Mouse (Mus musculus) stomach, embryonic 15.5 days (tissue): Measurements from ENCODE around the gene Kctd11. TPM values are rescaled to one million over a fixed set of nuclear protein-coding genes. Genes with fewer than 3 reads are reported as not detected.

Experiments
- ATAC-seq: fragments of 200-750 bp; cut with Nextera tagmentation; 2 replicates; pipeline ENCODE4 v1.8.0; 2017; ENCODE audit warnings: low read depth, moderate number of reproducible peaks, moderate TSS enrichment; ENCODE audit not compliant: insufficient read depth, low FRiP score
- H3K27ac ChIP-seq: fragments of 300-500 bp; sonication (generic); 2 replicates; pipeline ENCODE4 v1.5.1; 2015; ENCODE audit warnings: mild to moderate bottlenecking, inconsistent platforms
- H3K27me3 ChIP-seq: fragments of 300-500 bp; sonication (generic); replicated peaks from 2 replicates; pipeline ENCODE4 v1.6.1; 2015; ENCODE audit warnings: inconsistent platforms
- H3K36me3 ChIP-seq: fragments of 300-500 bp; sonication (generic); 2 replicates; pipeline ENCODE4 v1.6.1; 2015; ENCODE audit warnings: inconsistent platforms
- H3K4me1 ChIP-seq: fragments of 300-500 bp; sonication (generic); 2 replicates; pipeline ENCODE4 v1.6.1; 2015; ENCODE audit warnings: inconsistent platforms
- H3K4me2 ChIP-seq: fragments of 300-500 bp; sonication (generic); 2 replicates; pipeline ENCODE4 v1.6.1; 2015; ENCODE audit warnings: mild to moderate bottlenecking, inconsistent platforms
- H3K4me3 ChIP-seq: fragments of 300-500 bp; sonication (generic); replicated peaks from 2 replicates; pipeline ENCODE4 v1.5.1; 2015; ENCODE audit warnings: inconsistent platforms
- H3K9ac ChIP-seq: fragments of 300-500 bp; sonication (generic); 2 replicates; pipeline ENCODE4 v1.6.1; 2015; ENCODE audit warnings: inconsistent platforms
- H3K9me3 ChIP-seq: fragments of 300-500 bp; sonication (generic); 2 replicates; pipeline ENCODE4 v1.6.1; 2016; ENCODE audit warnings: inconsistent platforms
- WGBS: fragments of 180-500 bp; shearing (Covaris S2); methylation state at CpG from one replicate; pipeline ENCODE4 v1.1.7; 2015; 5-methylcytosine and 5-hydroxymethylcytosine counted together
- polyA plus RNA-seq: library from polyadenylated mRNA; unstranded; fragments of >200 nt; fragmentation: Nextera tagmentation; extraction: Ambion mirVana; gene quantifications from 2 replicates; pipeline ENCODE4 v1.2.1, GENCODE M21; 2015

Gene Kctd11
- polyA plus RNA-seq, 1 experiment from 2014 or later, result 9.2 TPM

DNA sequence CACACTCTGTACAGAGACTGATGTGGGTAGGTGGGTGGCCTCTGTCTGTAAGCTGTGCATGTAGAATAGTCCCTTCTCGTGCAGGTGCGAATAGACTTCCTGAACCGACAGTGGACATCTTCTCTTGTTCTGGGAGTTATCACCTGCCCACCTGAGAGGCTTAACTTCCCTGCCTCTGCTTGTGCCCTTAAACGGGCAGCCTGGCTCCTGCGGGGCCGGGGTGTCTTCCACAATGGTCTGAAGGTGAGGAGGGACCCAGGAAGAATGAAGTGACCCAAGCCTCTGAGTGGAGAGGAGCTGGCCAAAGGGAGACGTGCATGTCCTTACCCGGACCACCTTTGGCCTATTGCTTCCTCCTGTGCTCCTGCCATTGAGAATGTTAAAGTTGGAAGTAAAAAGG lies 29.0 kb upstream of the Kctd11 start:
- no peak overlapping the region for H3K4me3 ChIP-seq
- ATAC-seq, result no peak
- peaks cover 72% of the 10 kb centered on the region for H3K36me3 ChIP-seq
- H3K4me1 ChIP-seq, result peaks cover 9% of the 10 kb centered on the region; the same call in 1 of the 2 replicates
- no peak overlapping the region for H3K27ac ChIP-seq
- no peak overlapping the region for H3K9ac ChIP-seq
- 90% methylated on average over 8 of the region's 8 CpGs for WGBS
- no peak overlapping the region for H3K4me2 ChIP-seq
- no peaks in the 10 kb centered on the region for H3K27me3 ChIP-seq
- H3K9me3 ChIP-seq, result no peaks in the 10 kb centered on the region

DNA sequence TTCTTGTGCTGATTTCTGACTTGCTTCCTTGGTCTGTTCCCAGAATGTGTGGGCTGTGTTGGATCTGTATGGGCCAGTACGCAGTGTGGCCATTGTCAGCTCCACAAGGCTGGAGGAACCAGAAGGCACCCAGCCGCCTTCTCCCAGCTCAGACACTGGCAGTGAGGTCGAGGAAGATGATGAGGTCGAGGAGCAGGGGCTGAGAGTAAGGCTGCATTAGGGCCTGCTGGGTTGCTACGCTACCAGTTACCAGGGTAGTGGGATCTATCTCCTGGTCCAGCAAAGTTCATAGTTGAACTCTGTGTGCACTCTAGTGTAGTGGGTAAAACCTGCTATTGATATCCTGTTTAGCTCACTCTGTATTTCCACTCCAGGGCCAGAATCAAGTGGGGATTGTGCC lies 28.0 kb upstream of the Kctd11 start:
- 87% methylated on average over 5 of the region's 5 CpGs for WGBS
- H3K4me3 ChIP-seq, result no peak overlapping the region
- H3K27ac ChIP-seq, result no peak overlapping the region
- no peak for ATAC-seq
- no peaks in the 10 kb centered on the region for H3K27me3 ChIP-seq
- H3K4me2 ChIP-seq, result no peak overlapping the region
- H3K9ac ChIP-seq, result no peak overlapping the region
- peaks cover 75% of the 10 kb centered on the region for H3K36me3 ChIP-seq
- H3K9me3 ChIP-seq, result no peaks in the 10 kb centered on the region
- H3K4me1 ChIP-seq, result peaks cover 5% of the 10 kb centered on the region; the same call in 1 of the 2 replicates

DNA sequence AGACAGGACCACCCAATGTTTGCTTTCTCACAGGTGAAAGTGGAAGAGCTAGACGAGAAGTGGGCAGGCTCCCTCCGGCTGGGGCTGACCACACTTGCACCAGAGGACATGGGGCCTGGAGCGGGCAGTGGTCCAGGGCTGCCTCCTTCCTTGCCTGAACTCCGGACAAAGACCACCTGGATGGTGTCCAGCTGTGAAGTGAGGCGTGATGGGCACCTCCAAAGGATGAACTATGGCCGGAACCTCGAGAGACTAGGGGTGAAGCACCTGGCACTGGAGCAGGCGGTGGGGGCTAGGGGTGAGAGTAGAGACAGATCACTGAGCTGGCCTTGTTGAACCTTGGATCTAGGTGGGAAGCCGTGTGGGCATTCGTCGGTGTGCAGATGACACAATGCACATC lies 27.4 kb upstream of the Kctd11 start:
- Histone ChIP-seq H3K9ac (no peak overlapping the region), H3K27me3 (no peaks in the 10 kb centered on the region), H3K4me3 (no peak overlapping the region), H3K36me3 (peaks cover 80% of the 10 kb centered on the region), H3K4me1 (peaks cover 5% of the 10 kb centered on the region; the same call in 1 of the 2 replicates), H3K4me2 (no peak overlapping the region), H3K27ac (no peak overlapping the region), H3K9me3 (no peaks in the 10 kb centered on the region)
- WGBS, result 91% methylated on average over 11 of the region's 11 CpGs
- ATAC-seq, result no peak

DNA sequence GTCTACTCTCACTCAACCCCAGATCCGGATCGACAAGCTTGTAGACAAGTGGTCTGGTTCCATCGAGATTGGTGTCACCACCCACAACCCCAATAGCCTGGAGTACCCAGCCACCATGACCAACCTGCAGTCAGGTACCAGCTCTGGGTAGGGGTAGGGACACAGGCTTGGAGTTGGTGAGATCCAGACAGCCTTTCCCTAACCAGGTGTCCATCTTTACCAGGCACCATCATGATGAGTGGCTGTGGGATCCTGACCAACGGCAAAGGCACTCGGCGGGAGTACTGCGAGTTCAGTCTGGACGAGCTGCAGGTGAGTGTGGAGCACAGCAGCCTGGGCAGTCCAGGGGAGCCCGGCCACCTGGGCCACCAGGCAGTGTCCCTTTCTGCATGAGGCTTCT lies 23.1 kb upstream of the Kctd11 start:
- Histone ChIP-seq H3K27me3 (no peaks in the 10 kb centered on the region), H3K9me3 (no peaks in the 10 kb centered on the region), H3K9ac (no peak overlapping the region), H3K4me3 (no peak overlapping the region), H3K36me3 (peaks cover 51% of the 10 kb centered on the region), H3K4me2 (no peak overlapping the region), H3K4me1 (peaks cover 19% of the 10 kb centered on the region), H3K27ac (no peak overlapping the region)
- 93% methylated on average over 9 of the region's 9 CpGs for WGBS
- ATAC-seq, result no peak

- Histone ChIP-seq H3K4me3 (peak overlapping the region; percentile 84; the same call in 1 of the 2 replicates), H3K27ac (no peak overlapping the region), H3K4me1 (peaks cover 25% of the 10 kb centered on the region), H3K36me3 (peaks cover 38% of the 10 kb centered on the region), H3K27me3 (no peaks in the 10 kb centered on the region), H3K9me3 (no peaks in the 10 kb centered on the region), H3K4me2 (peak overlapping the region; percentile 95), H3K9ac (no peak overlapping the region)
- 84% methylated on average over 13 of the region's 13 CpGs for WGBS
- ATAC-seq, result no peak
These were observed 21.8 kb upstream of the Kctd11 start for GRCm38 (mm10) chr11:69902972-69903371.

- Histone ChIP-seq H3K27me3 (no peaks in the 10 kb centered on the region), H3K27ac (peak overlapping the region; percentile 97), H3K9ac (peak overlapping the region; percentile 83), H3K4me2 (peak overlapping the region; percentile 95), H3K4me3 (peak overlapping the region; percentile 84), H3K36me3 (peaks cover 28% of the 10 kb centered on the region), H3K9me3 (no peaks in the 10 kb centered on the region), H3K4me1 (peaks cover 25% of the 10 kb centered on the region)
- ATAC-seq, result no peak
- WGBS, result 1% methylated on average over 38 of the region's 39 CpGs
These were observed 20.8 kb upstream of the Kctd11 start for GRCm38 (mm10) chr11:69901993-69902392.

DNA sequence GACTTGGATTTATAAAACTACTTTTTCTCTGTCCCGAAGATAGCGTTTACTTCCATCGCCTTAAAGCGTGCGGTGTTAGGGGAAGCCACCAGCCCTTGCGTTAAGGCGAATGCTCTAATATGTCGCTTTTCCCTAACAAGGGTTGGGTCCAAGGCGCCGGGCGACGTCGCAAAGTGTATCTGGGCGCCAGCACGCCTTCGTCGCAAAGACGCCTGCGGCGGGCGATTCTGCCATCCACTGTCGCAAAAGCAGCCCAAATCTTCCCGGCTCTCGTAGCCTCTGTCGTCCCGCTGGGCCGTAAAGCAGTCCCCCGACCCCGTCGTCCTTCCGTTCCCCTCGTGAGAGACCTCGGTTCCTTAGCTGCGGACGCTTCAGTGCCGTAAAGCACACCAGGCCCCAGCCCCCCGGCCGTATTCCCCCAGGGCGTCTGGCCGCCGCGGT lies 20.2 kb upstream of the Kctd11 start:
- H3K27me3 ChIP-seq, result no peaks in the 10 kb centered on the region
- no peaks in the 10 kb centered on the region for H3K9me3 ChIP-seq
- ATAC-seq, result peak; percentile 71
- peaks cover 22% of the 10 kb centered on the region for H3K36me3 ChIP-seq
- peak overlapping the region; percentile 97 for H3K27ac ChIP-seq
- H3K4me2 ChIP-seq, result peak overlapping the region; percentile 95
- H3K4me3 ChIP-seq, result peak overlapping the region; percentile 84
- peak overlapping the region; percentile 83 for H3K9ac ChIP-seq
- peaks cover 25% of the 10 kb centered on the region for H3K4me1 ChIP-seq
- WGBS, result under 1% methylated on average over 42 of the region's 42 CpGs

DNA sequence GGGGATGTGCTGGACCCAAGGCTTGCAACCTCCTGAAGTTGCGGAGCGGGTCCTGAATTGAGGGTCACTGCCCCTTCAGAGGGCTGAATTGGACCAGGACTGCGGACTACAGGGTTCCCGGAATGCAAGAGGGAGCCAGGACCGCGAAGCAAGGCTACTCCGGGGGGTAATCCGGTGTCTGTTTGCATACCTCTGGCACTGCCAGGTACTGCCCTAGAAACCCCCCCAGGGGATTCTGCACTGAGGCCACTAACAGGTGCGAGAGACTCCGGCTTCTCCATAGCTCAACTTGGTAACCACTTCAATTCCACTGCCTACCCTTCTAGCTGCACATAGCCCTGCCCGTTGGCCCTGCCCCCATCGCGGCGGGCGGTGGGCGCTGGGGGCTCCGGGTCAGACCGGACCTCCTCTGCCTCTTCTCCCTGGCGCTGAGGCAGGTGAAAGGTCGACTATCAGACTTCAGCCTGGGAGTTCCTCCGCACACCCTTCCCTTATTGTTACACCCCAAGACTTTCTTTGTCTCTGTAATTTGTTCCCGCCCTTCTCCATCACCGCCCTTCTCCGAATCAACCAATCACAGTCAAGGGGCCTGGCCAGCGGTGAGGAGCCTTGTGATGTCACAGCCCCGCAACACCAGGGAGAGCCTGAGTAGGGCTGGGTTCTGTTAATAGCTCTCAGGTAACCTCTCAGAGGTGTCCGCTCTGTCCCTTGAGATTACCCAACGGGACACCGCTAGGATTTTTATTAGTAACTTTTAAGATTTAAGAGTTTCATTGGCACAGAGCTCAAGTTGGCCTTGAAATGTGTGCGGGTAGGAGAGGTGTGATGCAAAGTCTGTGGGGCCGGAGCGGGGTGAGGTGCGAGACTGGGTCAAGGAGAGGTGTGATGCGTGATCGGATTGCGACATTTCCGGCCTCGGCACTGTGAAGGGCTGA lies 19.5 kb upstream of the Kctd11 start, which contains the start of the genes 2810408A11Rik and Neurl4:
2810408A11Rik (minus strand) TSS at position 517 of the 935 bp plus-strand sequence.
Neurl4 (plus strand) TSS at position 602 of the 935 bp plus-strand sequence.
- Histone ChIP-seq H3K9ac (peak within 1 kb of the TSS; percentile 83), H3K4me3 (peak within 1 kb of the TSS; percentile 84), H3K27me3 (no peaks in the 10 kb centered on the region), H3K4me2 (peak within 1 kb of the TSS; percentile 95), H3K36me3 (peaks cover 16% of the 10 kb centered on the region), H3K27ac (peak within 1 kb of the TSS; percentile 97), H3K9me3 (no peaks in the 10 kb centered on the region), H3K4me1 (peaks cover 25% of the 10 kb centered on the region)
- ATAC-seq, result peak; percentile 93
- WGBS, result 1% methylated on average over 37 of the region's 38 CpGs

DNA sequence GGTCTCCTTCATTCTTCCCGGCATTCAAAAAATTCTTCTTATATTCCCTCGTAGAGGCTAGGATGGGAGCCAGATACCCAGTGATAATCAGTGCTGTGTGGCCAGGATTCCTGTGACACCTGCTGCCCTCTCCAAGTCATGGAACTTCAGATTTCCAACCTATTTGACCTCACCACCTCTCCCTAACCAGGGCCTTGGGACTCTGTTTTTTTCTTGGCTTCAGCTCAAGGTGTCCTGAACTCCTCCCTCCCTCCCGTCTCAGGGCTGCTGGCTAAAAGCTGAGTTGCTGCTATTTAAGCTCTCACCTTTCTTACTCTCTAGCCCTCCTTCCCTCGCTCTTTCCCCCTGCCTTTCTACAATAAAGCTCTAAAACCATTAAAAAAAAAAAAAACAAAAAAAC lies 18.7 kb upstream of the Kctd11 start:
- Histone ChIP-seq H3K9ac (no peak overlapping the region; the same call in 1 of the 2 replicates), H3K4me2 (peak overlapping the region; percentile 95), H3K27ac (no peak overlapping the region), H3K4me1 (peaks cover 25% of the 10 kb centered on the region), H3K36me3 (peaks cover 12% of the 10 kb centered on the region), H3K27me3 (no peaks in the 10 kb centered on the region), H3K9me3 (no peaks in the 10 kb centered on the region), H3K4me3 (peak overlapping the region; percentile 84)
- WGBS, result 15% methylated on average over 4 of the region's 4 CpGs
- ATAC-seq, result no peak

- no peak within 1 kb of the TSS for H3K27ac ChIP-seq
- no peak for ATAC-seq
- H3K4me3 ChIP-seq, result no peak within 1 kb of the TSS
- H3K4me2 ChIP-seq, result no peak within 1 kb of the TSS
- H3K36me3 ChIP-seq, result no peaks in the 10 kb centered on the region
- H3K4me1 ChIP-seq, result peaks cover 13% of the 10 kb centered on the region; the same call in 1 of the 2 replicates
- H3K27me3 ChIP-seq, result no peaks in the 10 kb centered on the region
- no peaks in the 10 kb centered on the region for H3K9me3 ChIP-seq
- no peak within 1 kb of the TSS for H3K9ac ChIP-seq
- 62% methylated on average over 4 of the region's 4 CpGs for WGBS
These were observed 14.1 kb upstream of the Kctd11 start, which contains the start of gene Acap1 for GRCm38 (mm10) chr11:69895291-69895690. TSS of gene Acap1 (minus strand) at chr11:69895539.

DNA sequence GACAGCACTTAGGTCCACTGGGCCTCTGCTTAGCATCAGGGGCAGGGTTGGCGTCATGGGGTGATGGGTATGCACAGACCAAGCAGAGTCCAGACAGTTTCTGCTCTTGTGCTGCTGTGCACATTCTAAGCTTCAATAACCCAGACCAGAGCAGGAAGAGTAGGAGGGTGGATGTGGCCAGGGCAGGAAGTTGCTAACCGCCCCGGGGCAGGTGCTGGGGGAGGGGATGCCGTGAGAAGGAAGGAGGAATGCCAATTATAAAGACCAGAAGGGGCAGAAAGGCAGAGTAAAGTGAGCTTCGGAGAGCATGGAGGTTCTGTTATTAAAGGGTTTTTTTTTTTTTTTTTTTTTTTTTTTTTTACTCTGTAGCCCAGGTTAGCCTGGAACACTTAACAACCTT lies 13.5 kb upstream of the Kctd11 start:
- no peaks in the 10 kb centered on the region for H3K36me3 ChIP-seq
- no peak for ATAC-seq
- no peak overlapping the region for H3K4me3 ChIP-seq
- no peak overlapping the region for H3K9ac ChIP-seq
- H3K4me2 ChIP-seq, result no peak overlapping the region
- H3K9me3 ChIP-seq, result no peaks in the 10 kb centered on the region
- WGBS, result 71% methylated on average over 5 of the region's 5 CpGs
- H3K4me1 ChIP-seq, result peaks cover 9% of the 10 kb centered on the region; the same call in 1 of the 2 replicates
- H3K27me3 ChIP-seq, result no peaks in the 10 kb centered on the region
- H3K27ac ChIP-seq, result no peak overlapping the region

GRCm38 (mm10) chr11:69891482-69891881 lies 10.3 kb upstream of the Kctd11 start:
- 65% methylated on average over 4 of the region's 4 CpGs for WGBS
- no peak overlapping the region for H3K27ac ChIP-seq

More at GRCm38 (mm10) chr11:69891482-69891881, 10.3 kb upstream of the Kctd11 start:
- Histone ChIP-seq H3K4me1 (no peaks in the 10 kb centered on the region), H3K9me3 (no peaks in the 10 kb centered on the region), H3K4me3 (no peak overlapping the region), H3K36me3 (no peaks in the 10 kb centered on the region), H3K9ac (no peak overlapping the region), H3K27me3 (no peaks in the 10 kb centered on the region), H3K4me2 (no peak overlapping the region)
- no peak for ATAC-seq
